Mouse (Mus musculus): ENCODE results near the gene Iqck. TPM values are rescaled to one million over a fixed set of nuclear protein-coding genes. Genes with fewer than 3 reads are reported as not detected.

Iqck gene
- polyA plus RNA-seq, 1 experiment = 1.1 TPM

DNA sequence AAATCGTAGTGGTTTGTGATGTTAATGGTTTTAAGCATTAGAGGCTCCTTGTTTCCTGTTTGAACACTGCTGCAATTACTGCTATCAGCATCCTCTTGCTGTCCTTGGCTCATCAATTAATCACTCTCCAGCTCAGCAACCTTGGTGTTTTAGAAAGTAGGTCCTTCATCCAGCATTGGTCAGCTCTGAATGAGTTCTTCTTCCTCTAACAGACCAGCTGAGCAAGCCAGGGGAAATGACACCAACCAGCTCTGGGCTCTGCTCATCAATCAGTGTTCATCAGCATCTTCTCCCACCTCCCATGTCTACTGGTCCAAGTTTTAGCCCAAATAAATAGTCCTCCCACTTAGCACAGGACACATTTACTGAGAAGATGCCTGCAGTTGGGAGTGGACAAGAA, 3.1 kb downstream of the Iqck start:
- Histone ChIP-seq H3K4me1 (replicated peaks; ENCODE audit: control insufficient read depth, insufficient read depth, low read length) (peaks cover 9% of the 10 kb centered on the region), H3K27me3 (ENCODE audit: control insufficient read depth, insufficient read depth, low read length) (no peaks in the 10 kb centered on the region), H3K4me3 (ENCODE audit: control insufficient read depth, insufficient read depth, low read length) (no peak overlapping the region), H3K27ac (ENCODE audit: control insufficient read depth, insufficient read depth, low read length) (no peak overlapping the region), H3K36me3 (ENCODE audit: control insufficient read depth, insufficient read depth, low read length) (no peaks in the 10 kb centered on the region)
- WGBS = 93% methylated on average over 1 of the region's 1 CpGs
- TF ChIP-seq POLR2A (IDR thresholded peaks at IDR 0.05; ENCODE audit: control insufficient read depth, extremely low read depth, insufficient read depth, low read length, poor library complexity) = no peak
- no peak for TF ChIP-seq CTCF (IDR thresholded peaks at IDR 0.05; ENCODE audit: borderline replicate concordance, control insufficient read depth, extremely low read depth, insufficient read depth, low read length, poor library complexity)
- no peak for DNase-seq

DNA sequence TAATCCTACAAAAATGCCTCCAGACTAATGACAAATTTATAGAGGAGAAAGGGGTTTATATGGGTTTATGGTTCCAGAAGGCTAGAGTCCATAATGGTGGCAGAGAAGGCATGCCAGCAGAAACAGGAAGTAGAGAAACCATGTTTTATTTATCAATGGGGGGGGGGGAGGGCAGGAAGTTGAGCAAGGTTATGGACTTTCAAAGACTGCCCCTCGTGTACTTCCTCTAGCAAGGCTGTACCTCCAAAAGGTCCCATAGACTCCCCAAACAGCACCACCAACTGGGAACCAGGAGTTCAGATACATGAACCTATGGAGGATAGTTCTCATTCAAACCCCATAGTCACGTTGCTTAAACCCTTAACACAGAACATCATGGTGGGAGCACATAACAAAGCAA, 9.8 kb downstream of the Iqck start:
- no peaks in the 10 kb centered on the region for H3K36me3 ChIP-seq (ENCODE audit: control insufficient read depth, insufficient read depth, low read length)
- no peaks in the 10 kb centered on the region for H3K27me3 ChIP-seq (ENCODE audit: control insufficient read depth, insufficient read depth, low read length)
- H3K4me1 ChIP-seq (replicated peaks; ENCODE audit: control insufficient read depth, insufficient read depth, low read length) = no peaks in the 10 kb centered on the region
- no peak overlapping the region for H3K4me3 ChIP-seq (ENCODE audit: control insufficient read depth, insufficient read depth, low read length)
- TF ChIP-seq CTCF (IDR thresholded peaks at IDR 0.05; ENCODE audit: borderline replicate concordance, control insufficient read depth, extremely low read depth, insufficient read depth, low read length, poor library complexity) (no peak), POLR2A (IDR thresholded peaks at IDR 0.05; ENCODE audit: control insufficient read depth, extremely low read depth, insufficient read depth, low read length, poor library complexity) (no peak)
- DNase-seq = no peak
- H3K27ac ChIP-seq (ENCODE audit: control insufficient read depth, insufficient read depth, low read length) = no peak overlapping the region
- 61% methylated on average over 2 of the region's 2 CpGs for WGBS

DNA sequence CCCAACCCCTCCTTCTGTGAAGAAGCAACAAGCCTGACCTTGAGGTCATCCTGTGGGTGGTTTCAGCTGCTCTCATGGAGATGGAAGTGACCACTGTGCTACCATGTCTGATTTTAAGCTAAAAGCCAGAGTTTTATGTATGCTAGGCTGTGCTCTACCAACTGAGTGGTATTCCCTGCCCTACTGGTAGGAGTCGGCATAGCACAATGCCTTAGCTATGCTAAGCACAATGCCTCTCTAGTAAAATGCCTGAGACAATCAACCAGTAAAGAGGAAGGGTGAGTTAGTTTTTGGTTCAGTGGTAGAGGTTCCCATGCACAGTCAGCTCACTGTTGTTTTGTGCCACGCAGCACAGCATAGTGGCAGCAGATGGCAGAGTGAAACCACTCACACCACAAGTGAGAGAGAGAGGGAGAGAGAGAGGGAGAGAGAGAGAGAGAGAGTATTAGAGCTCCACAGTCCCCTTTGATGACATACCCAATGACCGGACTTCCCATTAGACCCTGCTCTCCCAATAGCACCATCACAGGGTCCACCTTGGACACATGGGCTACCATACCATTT, 24.0 kb downstream of the Iqck start:
- Histone ChIP-seq H3K27me3 (ENCODE audit: control insufficient read depth, insufficient read depth, low read length) (no peaks in the 10 kb centered on the region), H3K4me3 (ENCODE audit: control insufficient read depth, insufficient read depth, low read length) (no peak overlapping the region), H3K27ac (ENCODE audit: control insufficient read depth, insufficient read depth, low read length) (no peak overlapping the region), H3K36me3 (ENCODE audit: control insufficient read depth, insufficient read depth, low read length) (no peaks in the 10 kb centered on the region), H3K4me1 (replicated peaks; ENCODE audit: control insufficient read depth, insufficient read depth, low read length) (no peaks in the 10 kb centered on the region)
- WGBS = 82% methylated on average over 3 of the region's 3 CpGs
- no peak for DNase-seq
- TF ChIP-seq POLR2A (IDR thresholded peaks at IDR 0.05; ENCODE audit: control insufficient read depth, extremely low read depth, insufficient read depth, low read length, poor library complexity) (no peak), CTCF (IDR thresholded peaks at IDR 0.05; ENCODE audit: borderline replicate concordance, control insufficient read depth, extremely low read depth, insufficient read depth, low read length, poor library complexity) (no peak)

- TF ChIP-seq POLR2A (IDR thresholded peaks at IDR 0.05; ENCODE audit: control insufficient read depth, extremely low read depth, insufficient read depth, low read length, poor library complexity) (no peak), CTCF (IDR thresholded peaks at IDR 0.05; ENCODE audit: borderline replicate concordance, control insufficient read depth, extremely low read depth, insufficient read depth, low read length, poor library complexity) (no peak)
- H3K27me3 ChIP-seq (ENCODE audit: control insufficient read depth, insufficient read depth, low read length) = no peaks in the 10 kb centered on the region
- no peaks in the 10 kb centered on the region for H3K36me3 ChIP-seq (ENCODE audit: control insufficient read depth, insufficient read depth, low read length)
- no peak overlapping the region for H3K4me3 ChIP-seq (ENCODE audit: control insufficient read depth, insufficient read depth, low read length)
- no peaks in the 10 kb centered on the region for H3K4me1 ChIP-seq (replicated peaks; ENCODE audit: control insufficient read depth, insufficient read depth, low read length)
- DNase-seq = no peak
- H3K27ac ChIP-seq (ENCODE audit: control insufficient read depth, insufficient read depth, low read length) = no peak overlapping the region
- WGBS = 93% methylated on average over 4 of the region's 4 CpGs
These were observed 28.4 kb downstream of the Iqck start for GRCm38 (mm10) chr7:118883957-118884356.

- H3K36me3 ChIP-seq (ENCODE audit: control insufficient read depth, insufficient read depth, low read length) = no peaks in the 10 kb centered on the region
- TF ChIP-seq CTCF (IDR thresholded peaks at IDR 0.05; ENCODE audit: borderline replicate concordance, control insufficient read depth, extremely low read depth, insufficient read depth, low read length, poor library complexity) (no peak), POLR2A (IDR thresholded peaks at IDR 0.05; ENCODE audit: control insufficient read depth, extremely low read depth, insufficient read depth, low read length, poor library complexity) (no peak)
- DNase-seq = no peak
- no peak overlapping the region for H3K4me3 ChIP-seq (ENCODE audit: control insufficient read depth, insufficient read depth, low read length)
- H3K4me1 ChIP-seq (replicated peaks; ENCODE audit: control insufficient read depth, insufficient read depth, low read length) = no peaks in the 10 kb centered on the region
- WGBS = 93% methylated on average over 4 of the region's 4 CpGs
- no peak overlapping the region for H3K27ac ChIP-seq (ENCODE audit: control insufficient read depth, insufficient read depth, low read length)
- H3K27me3 ChIP-seq (ENCODE audit: control insufficient read depth, insufficient read depth, low read length) = no peaks in the 10 kb centered on the region
These were observed 29.4 kb downstream of the Iqck start for GRCm38 (mm10) chr7:118884969-118885368.

- TF ChIP-seq POLR2A (IDR thresholded peaks at IDR 0.05; ENCODE audit: control insufficient read depth, extremely low read depth, insufficient read depth, low read length, poor library complexity) (no peak), CTCF (IDR thresholded peaks at IDR 0.05; ENCODE audit: borderline replicate concordance, control insufficient read depth, extremely low read depth, insufficient read depth, low read length, poor library complexity) (no peak)
- H3K4me1 ChIP-seq (replicated peaks; ENCODE audit: control insufficient read depth, insufficient read depth, low read length) = no peaks in the 10 kb centered on the region
- H3K27me3 ChIP-seq (ENCODE audit: control insufficient read depth, insufficient read depth, low read length) = no peaks in the 10 kb centered on the region
- 94% methylated on average over 6 of the region's 6 CpGs for WGBS
- no peak overlapping the region for H3K27ac ChIP-seq (ENCODE audit: control insufficient read depth, insufficient read depth, low read length)
- no peaks in the 10 kb centered on the region for H3K36me3 ChIP-seq (ENCODE audit: control insufficient read depth, insufficient read depth, low read length)
- H3K4me3 ChIP-seq (ENCODE audit: control insufficient read depth, insufficient read depth, low read length) = no peak overlapping the region
- no peak for DNase-seq
These were observed 31.9 kb downstream of the Iqck start for GRCm38 (mm10) chr7:118887303-118888055.
